Mouse (Mus musculus) right cerebral cortex, postnatal 10 days (tissue): ENCODE data around the gene Lman1l.

Experiments used
- DNase-seq, 2 experiments: peaks; one replicate each; pipeline ENCODE4 v3.0.0; 2021; ENCODE audit warnings: low spot score in 2 of 2

The Lman1l gene

GRCm38 (mm10) chr9:57617556-57618169 lies 2.9 kb downstream of the Lman1l start:
- peak; percentile 76 to 77 for DNase-seq

DNA sequence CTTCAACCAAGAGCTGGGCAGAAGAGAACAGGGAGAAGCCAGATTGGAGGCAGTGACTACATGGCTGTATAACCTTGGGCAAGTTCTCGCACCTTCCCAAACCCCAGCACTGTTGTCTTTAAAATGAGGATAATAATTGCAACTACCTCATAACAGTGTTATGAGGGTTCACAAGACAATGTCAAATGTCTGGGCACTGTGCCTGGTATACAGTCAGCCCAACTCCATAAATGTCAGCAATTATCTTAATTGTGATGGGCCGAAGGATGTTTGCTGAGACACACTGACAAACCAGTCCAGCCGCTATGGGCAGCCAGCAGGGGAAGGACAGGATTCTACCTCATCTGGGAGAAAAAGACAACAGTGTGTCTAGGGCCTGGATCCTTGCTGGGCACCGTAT lies 5.8 kb downstream of the Lman1l start:
- no peak for DNase-seq

GRCm38 (mm10) chr9:57613975-57614374 lies 6.6 kb downstream of the Lman1l start:
- DNase-seq, result no peak

DNA sequence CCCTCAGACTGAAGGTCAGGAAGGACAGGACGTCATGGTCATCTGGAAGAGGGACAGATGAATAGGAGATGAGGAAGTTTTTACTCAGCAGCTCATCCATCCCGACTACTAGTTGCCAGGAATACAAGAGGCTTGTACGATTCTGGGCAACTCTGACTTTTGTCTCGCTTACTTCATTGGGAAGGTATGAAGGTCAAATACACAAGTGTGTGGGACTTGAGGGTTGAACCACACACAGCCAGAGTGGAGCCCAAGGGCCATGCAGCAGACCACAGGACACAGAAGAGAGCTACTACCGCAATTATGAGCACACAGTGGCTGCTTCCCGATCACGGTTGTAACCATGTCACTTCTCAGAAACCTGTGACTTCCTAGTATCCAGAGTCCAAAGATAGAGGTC lies 8.0 kb downstream of the Lman1l start:
- no peak for DNase-seq

DNA sequence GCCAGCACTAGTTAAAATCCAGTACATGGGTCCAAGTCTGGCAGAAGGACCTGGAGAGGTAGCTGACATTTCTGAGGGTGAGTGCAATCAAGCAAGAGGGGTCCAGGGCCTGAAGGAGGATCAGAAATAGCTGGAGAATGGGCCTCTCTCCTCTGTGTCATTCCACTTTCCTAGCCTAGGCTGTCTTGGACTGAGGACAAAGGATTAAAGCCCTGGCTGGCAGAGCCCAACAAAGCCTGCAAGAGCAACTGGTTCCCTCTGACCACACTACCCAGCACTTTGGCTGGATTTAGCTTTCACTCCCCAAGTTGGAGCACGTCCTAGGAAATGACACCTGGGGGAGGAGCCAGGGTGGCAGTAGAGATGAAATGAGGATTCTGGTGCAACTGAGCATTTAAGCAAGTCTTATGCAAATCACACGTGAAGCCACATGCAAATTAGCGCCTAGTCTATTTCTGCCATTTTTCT lies 10.2 kb downstream of the Lman1l start:
- peak; percentile 59 to 77 for DNase-seq

DNA sequence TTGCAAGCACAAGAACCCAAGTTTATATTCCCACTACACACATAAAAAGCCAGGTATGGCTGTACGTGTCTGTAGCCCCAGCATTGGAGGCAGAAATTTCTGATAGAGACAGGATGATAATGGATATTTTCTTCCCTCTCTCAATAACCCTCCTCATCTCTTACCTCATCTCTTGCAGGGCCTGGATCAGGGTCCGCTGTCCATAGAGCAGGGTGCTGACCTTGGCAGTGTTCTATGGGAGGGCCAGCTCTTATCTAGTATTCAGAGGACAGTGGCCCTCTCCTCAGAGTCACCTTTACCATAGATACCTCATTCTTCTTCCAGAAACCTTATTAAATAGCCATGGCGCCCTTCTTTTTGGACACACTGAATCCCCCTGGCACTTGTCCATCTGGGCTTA lies 10.8 kb downstream of the Lman1l start:
- DNase-seq, result no peak

GRCm38 (mm10) chr9:57606139-57606851 lies 14.3 kb downstream of the Lman1l start, which contains the start of gene Cplx3:
Gene Cplx3, minus strand, starts transcription at chr9:57606281.
- DNase-seq, result no peak

DNA sequence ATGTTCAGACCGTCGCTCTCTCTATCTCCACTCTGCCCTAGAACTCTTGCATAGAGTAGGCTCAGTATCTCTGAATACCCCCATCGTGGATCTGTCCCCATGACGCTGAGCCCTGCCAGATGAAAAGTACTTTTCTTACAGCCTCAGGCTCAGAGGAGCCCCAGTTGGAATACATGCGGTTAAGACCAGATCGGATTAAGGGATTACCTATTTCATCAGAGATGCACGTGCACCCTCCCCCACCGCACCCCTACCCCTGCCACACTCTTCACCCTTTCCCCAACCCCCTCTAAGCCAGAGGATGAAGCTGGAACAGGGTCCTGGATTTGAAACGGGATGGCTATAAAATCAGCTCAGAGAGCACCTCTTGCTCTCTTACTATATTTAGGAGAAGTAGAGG lies 15.1 kb downstream of the Lman1l start:
- DNase-seq, result no peak

GRCm38 (mm10) chr9:57604875-57605274 lies 15.7 kb downstream of the Lman1l start:
- no peak for DNase-seq

DNA sequence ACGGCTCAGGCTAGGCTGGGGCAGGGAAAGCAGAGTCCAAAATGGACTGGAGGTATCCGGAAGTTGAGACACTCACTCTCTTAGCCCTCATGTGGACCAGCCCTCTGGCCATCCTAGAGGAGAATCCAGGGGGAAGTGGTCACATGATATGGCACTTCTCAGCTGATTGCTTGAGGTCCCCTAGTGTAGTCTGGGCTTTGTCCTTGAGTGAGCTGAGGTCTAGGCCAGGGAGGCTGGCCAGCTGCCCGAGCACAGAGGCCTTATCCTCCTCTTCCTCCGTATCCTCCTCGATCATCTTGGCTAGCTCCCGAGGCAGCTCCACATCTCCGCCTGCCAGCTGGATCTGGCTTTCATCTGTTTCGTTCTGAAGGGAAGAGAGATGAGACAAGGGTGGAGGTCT lies 18.5 kb downstream of the Lman1l start:
- DNase-seq, result no peak

DNA sequence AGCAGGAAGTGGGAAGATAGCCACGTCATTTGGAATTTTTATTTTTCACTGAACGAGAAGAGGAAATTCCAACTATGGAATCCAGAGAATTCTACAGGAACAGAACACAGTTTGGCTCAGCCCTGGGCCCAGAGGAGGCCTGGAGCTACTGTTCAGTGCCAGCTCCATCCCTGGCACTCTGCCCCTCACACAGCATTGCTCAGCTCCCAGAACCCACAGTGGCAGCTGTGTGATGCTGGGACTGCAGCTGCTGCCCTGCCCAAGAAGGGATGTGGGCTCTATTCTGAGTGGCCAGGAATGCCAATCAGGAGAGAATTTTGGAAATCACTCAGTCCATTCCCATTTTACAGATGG lies 19.2 kb downstream of the Lman1l start:
- peak; percentile 87 for DNase-seq

DNA sequence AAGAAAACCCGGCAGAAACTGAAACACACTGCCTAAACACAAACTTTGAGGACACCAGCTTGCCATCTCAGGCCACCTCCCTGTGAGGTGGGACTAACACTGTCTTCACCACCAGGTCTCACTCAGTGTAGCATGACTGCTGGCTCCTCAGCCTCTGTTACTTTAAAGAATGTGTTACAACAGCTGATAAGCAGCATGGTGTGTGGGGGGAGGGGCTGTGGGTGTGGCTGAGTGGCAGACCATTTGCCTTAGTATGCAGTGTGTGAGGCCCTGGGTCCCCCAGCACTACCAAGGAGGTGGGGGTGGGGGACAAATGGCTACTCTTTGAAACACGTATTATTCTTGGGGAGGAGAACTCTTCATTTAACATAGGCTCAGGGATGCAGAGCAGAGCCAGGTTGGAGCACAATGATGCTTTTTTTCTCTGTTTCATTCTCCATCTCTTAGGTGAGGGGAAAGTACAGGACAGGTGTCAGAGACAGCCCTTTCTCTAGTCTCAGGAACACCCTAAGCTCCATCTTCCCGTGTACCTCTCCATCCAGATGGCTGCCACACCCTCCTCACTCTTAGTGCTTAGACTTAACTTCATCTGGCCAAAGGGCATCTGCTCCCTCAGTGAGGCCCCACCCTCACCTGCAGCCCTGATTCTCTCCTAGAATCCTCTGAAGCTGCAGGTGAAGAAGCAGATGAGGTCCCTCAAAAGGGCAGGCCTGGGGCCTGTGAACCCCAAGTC lies 19.8 kb downstream of the Lman1l start:
- no peak for DNase-seq

GRCm38 (mm10) chr9:57598851-57599563 lies 21.6 kb downstream of the Lman1l start:
- no peak for DNase-seq

DNA sequence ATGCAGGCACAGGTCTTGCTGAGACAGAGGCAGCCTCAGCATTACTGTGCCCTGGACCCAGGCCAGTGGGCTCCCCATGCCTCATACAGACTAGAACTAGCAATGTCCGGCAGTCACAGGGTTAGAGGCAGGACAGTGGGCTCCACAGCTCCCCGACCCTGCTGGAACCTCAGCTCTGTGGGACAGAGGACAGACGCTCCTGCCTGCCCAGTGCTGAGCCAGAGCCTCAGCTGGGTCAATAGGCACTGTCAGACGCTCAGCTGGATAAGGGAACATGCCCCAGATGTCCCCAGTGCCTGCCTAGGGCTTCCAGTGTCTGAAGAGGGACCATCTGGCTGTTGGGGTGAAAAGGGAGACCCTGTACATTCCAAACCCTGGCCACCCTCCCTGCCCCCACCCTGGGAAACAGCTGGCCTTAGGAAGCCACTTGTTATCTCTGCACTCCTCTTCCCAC lies 22.6 kb downstream of the Lman1l start:
- DNase-seq, result peak in 1 of 2 experiments; percentile 47

GRCm38 (mm10) chr9:57597265-57597664 lies 23.3 kb downstream of the Lman1l start:
- no peak for DNase-seq

- no peak for DNase-seq
These were observed 26.4 kb downstream of the Lman1l start for GRCm38 (mm10) chr9:57594174-57594509.

DNA sequence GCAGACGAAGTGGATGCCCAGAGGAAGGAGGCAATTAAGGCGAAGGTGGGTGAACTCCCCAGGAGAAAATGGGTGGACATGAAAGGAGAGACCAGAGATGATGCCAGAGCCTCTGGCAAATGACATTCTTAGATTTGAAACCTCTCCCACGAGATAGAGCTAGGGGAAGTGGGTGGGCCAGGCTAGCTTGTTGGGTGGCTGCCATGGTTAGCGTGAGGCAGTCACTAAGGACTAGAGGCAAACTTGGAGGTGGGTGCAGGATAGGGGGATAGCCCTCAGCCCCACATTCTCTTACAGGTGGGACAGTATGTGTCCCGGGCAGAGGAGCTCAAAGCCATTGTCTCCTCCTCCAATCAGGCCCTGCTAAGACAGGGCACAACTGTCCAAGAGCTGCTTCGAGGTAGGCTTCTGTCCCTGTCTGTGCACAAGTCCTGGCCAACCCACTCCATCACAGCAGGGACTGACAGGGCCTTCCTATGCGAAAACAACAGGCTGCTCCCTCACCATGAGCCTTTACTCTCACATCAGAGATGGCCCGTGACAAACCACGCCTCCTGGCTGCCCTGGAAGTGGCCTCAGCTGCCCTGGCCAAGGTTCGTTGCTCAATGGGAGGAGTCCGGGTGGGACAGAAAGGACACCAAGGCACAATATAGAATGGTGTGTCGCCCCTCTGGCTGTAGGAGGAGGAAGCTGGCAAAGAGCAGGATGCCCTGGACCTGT lies 27.0 kb downstream of the Lman1l start:
- DNase-seq, result no peak

DNA sequence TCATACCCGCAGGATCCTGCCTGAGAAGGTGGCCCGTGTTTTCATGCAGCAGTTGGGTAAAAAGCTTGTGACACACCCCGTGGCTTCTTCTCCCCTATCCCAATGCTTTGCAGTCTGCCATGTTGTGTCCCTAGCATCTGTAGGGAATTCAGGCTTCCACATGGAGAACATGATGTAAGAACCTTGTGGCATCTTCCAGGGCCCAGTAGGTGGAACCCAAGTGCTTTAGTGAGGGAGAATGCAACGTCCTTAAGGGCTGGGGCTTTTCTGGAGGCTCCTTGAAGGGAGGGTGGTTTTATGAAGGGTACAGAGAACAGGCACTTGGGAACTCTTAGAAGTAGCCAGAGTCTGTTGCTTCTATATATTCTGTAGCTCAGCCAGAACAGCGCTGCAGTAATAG lies 29.8 kb downstream of the Lman1l start:
- DNase-seq, result no peak

GRCm38 (mm10) chr9:57589224-57590126 lies 31.1 kb downstream of the Lman1l start, which contains the start of gene Ulk3:
Gene Ulk3, plus strand, starts transcription at chr9:57589452.
- DNase-seq, result peak; percentile 84

DNA sequence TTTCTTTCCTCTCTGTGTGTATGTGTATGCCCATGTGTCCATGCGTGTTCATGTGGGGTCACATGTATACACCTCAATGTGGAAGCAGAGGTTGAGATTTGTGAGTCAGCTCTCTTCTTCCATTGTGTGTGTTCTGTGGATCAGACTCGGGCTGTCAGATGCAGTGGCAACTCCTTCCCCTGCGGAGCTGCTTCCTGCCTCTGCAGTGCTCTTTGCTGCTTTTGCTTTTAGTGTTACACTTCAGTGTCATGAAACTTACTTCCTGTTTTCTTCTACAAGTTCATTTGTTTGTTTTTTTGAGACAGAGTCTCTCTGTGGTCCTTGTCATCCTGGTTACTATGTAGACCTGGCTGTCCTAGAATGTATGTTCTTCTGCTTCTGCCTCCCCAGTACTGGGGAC lies 35.6 kb downstream of the Lman1l start:
- DNase-seq, result no peak
